Mouse (Mus musculus): ENCODE results near the gene AC170998.1. TPM values are rescaled to one million over a fixed set of nuclear protein-coding genes. Genes with fewer than 3 reads are reported as not detected.
"Not testable (repeated sequence)": the region's sequence is repeated elsewhere in the genome, so short reads cannot be mapped to it uniquely, and the experiment has no call there.

Gene AC170998.1
- total RNA-seq, 2 experiments from 2014 or later: 0.98 to 1.4 TPM

- intact Hi-C loops (cut with DNase I): no loop called here
- no peak for DNase-seq
Measured at GRCm38 (mm10) chr17:28701737-28702136, 24.1 kb upstream of the AC170998.1 start.

GRCm38 (mm10) chr17:28702646-28703045 lies 23.2 kb upstream of the AC170998.1 start:
- DNase-seq: no peak
- intact Hi-C loops (cut with DNase I): no loop called here

GRCm38 (mm10) chr17:28706697-28707096 lies 19.2 kb upstream of the AC170998.1 start:
- DNase-seq: no peak
- intact Hi-C loops (cut with DNase I): no loop called here

DNA sequence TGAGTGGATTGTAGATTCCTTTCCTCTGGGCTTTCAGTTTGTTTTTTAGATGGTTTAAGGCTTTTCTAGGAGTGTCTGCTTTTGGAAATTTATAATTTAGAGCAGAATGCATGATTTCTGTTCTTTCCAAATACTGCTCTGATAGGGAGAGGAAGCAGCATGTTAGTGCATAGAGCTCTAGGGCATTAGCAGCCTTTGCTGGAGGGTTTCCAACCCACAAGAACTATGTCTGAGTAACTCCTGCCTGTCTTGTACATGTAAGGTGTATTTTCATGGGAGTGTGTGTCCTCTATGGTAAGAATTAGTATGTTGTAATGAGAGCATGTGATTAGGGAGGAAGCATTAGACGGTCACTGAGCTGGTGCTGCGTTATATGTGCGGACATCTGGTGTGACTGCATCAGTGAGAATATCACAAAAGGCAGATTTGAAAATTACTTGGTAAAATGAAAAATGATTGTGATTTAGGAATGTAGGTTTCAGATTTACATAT lies 18.7 kb upstream of the AC170998.1 start:
- no peak for DNase-seq
- intact Hi-C loops (cut with DNase I): no loop called here

DNA sequence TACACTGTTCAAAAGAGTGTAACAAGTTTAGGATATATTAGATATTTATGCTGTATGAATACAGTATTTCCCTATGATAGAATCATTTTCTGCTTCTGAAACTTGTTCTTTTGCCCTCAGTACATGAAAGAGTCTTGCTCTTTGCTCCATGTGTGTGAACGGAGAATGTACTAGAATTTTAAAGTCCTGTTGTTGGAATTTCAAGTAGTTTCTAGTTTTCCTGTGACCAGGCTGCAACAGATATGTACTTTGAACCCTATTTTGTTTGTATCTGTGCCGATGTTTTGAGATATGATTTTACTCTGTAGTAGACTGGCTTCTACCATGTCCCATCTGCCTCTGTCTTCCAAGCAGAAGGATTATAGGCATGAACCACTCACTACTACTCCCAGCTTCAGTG lies 18.1 kb upstream of the AC170998.1 start:
- no peak for DNase-seq
- intact Hi-C loops (cut with DNase I): no loop called here

GRCm38 (mm10) chr17:28708989-28709388 lies 16.9 kb upstream of the AC170998.1 start:
- intact Hi-C loops (cut with DNase I): no loop called here
- no peak for DNase-seq

DNA sequence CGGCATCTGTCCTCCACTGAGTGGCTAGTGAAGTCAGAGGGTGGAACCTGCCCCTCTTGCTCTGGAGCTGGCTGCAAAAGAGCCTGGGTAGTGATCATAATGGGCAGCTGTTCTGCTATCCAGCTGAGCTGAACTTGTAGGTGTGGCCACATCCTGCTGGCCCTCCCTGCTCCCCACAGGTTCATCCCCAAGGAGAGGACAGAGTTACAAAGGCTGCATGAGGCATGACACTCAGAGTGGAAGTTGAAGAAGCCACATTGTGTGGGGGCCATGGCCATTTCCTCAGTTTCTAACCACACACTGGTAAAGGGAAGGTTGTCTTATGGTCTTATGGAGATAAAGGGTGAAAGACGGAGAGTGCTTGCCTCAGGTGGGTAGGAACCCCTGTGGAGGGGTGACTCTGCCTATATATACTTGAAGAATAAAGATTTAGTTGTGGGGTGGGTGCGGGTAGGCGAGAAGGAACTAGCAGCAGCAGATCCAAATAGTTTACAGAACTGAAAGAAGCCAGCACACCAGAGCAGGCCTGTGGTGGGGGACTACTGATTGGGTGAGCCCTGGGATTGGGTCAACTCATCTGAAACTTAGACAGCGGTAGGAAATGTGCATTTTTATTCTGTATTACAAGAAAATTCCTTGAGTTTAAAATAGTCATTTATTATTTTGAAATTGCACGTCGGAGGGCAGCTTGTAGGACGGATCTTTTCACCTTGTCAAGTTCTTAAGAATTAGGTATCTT lies 16.2 kb upstream of the AC170998.1 start:
- no peak for DNase-seq
- intact Hi-C loops (cut with DNase I): no loop called here

DNA sequence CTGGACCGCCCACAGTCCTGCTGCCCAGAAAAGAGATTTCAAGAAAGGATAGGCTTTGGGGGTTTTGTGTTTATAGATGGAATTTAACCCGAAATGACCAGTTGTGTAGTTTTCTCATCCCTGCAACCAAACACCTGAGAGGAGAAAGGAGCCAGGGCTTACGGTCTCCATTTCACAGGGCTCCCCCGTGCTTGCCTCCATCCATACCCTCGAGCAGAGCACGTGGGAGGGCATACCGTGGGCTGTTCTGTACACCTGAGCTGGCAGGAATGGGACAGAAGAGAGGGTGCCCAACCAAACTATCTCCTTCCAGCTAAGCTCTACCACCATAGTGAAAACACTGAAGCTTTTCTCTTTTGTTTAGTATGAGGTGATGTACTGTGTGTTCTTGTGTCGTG lies 15.6 kb upstream of the AC170998.1 start:
- DNase-seq: no peak
- intact Hi-C loops (cut with DNase I): no loop called here

DNA sequence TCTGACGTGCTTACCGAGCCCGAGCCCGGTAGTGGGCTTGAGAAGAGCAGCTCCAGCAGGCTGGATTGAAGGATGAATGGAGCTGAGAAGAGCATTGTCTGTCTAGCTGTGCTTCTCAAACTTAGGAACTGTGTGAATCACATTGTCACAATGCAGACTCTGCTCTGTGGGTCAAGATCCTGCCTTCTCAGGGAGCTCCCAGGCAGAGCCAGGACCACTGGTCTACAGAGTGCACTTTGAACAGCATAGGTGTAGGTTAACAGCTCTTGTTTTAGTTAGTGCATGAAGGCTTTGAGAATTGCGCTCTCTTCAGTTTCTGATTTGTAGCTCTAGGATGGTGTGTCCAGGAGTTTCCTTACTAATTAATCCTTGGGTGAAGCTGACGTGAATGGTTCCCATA lies 14.6 kb upstream of the AC170998.1 start:
- intact Hi-C loops (cut with DNase I): no loop called here
- no peak for DNase-seq

GRCm38 (mm10) chr17:28712305-28712704 lies 13.6 kb upstream of the AC170998.1 start:
- DNase-seq: no peak
- intact Hi-C loops (cut with DNase I): loop anchor here (2.0 kb wide), 1 partner anchor 20 kb away; no protein-coding TSS in a partner anchor

- no peak for DNase-seq
- intact Hi-C loops (cut with DNase I): no loop called here
Measured at GRCm38 (mm10) chr17:28714006-28714405, 11.9 kb upstream of the AC170998.1 start.

- intact Hi-C loops (cut with DNase I): no loop called here
- DNase-seq: no peak
Measured at GRCm38 (mm10) chr17:28715832-28716548, 9.9 kb upstream of the AC170998.1 start.

- DNase-seq: no peak
- intact Hi-C loops (cut with DNase I): no loop called here
Measured at GRCm38 (mm10) chr17:28717535-28717934, 8.3 kb upstream of the AC170998.1 start.

GRCm38 (mm10) chr17:28727511-28727910 lies 1.6 kb downstream of the AC170998.1 start:
- not testable (repeated sequence) for DNase-seq
- intact Hi-C loops (cut with DNase I): loop anchor here (5.0 kb wide), 1 partner anchor 35 kb away; the partner anchor contains the start of genes Mapk14 and Slc26a8

DNA sequence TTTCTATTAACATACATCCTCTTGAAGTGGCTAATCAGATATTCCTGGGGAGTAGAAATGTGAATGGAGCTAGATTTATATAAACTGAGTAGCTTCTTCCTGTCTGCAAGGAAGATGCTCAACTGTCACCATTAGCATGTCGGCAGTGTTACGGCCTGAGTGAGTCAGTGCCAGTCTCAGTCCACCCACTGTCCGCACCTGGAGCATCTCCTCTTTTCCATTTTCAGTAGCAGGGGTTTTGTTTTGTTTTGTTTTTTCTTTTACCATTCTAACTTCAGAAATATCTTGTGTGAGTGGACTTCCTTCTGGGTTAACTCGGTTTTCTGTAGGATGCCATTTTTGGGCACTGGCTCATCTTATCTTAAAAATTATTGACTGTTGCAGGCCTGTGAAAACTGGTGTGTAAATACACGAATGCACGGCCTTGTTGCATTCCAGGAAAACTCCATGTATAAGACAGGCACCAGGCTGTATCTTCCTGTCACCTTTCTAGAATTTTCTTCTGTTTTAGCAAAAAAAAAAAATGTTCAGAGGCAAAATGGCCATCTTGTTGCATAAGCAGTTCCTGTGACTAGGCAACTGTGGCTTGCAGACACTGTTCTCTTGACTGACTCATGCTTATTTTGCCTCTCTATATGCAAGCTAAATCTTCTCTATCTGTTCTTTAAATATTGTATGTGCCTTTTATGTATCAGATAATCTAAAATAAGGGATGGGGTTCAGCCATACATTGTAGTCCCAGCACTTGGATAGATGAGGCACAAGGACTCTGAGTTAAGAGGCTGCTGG lies 9.6 kb downstream of the AC170998.1 start:
- intact Hi-C loops (cut with DNase I): no loop called here
- DNase-seq: no peak

DNA sequence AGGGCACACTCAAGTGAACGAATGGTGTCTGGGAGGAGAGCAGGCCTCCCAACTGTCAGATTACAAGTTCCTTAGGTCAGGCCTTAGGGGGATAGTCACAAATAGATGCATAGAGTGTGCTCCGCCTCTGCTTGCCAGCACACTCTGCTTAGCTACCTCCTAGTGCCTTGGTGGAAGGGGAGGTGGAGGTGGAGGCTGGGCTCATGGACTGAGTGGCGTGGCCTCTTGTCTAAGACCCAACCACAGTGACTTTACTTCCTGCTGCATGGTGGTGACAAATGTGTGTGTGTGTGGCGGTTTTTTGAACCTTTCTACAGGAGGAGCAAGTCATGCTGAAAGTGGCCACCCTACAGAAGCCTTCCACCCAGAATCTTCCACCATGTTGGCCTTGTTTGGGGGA lies 10.6 kb downstream of the AC170998.1 start:
- DNase-seq: no peak
- intact Hi-C loops (cut with DNase I): no loop called here

DNA sequence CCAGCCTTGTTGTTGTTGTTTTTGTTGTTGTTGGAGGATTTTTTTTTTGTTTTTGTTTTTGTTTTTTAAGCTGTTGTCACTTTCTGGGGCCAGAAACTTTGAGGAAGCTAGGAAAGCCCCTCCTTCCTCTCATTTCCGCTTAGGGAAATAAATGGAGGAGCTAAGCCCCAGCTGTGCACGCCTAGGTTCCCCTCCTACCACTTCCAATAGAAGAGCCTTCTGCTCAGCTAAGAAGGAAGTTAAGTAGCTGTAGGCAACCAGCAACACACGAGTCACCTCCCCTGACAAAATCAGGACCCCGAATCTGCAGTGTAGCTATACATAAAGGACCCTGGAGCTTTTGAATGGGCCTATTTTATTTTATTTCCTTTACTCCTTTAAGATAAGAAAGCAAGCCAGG lies 12.1 kb downstream of the AC170998.1 start:
- intact Hi-C loops (cut with DNase I): no loop called here

GRCm38 (mm10) chr17:28739244-28739643 lies 13.4 kb downstream of the AC170998.1 start:
- DNase-seq: no peak

More for the DNA sequence above, 12.1 kb downstream of the AC170998.1 start:
- DNase-seq: no peak

DNA sequence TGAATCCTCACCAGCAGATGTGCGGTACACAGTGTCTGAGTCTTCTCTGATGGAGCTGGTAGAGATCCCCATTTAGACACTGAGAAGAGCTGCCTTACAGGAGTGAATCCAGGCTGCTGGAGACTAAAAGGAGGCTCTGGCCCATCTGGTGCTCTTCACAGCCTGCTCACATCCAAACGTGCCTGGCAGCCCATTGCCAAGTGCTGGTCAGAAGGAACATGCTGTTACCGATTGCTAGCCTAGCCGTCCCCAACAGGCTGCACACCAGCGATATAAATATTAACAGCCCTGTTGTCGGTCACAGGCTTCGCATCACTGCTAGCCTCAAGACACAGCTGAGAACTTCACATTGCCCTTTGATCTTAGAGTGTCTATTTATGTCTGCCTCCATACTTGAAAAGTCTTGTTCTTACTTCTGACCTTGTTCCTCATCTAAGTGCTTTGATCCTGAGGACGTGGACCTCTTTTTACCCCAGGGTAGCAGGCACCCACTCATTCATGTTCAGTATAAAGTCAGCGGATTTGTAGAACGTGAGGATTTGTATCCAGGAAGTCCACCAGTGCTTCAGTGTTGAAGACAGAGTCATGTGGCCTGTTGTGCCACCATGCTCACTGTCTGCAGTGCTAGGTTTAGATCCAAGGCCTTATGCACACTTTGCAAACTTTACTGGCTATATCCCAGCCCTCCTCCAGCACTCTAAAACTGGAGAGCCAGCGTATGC lies 17.4 kb downstream of the AC170998.1 start:
- intact Hi-C loops (cut with DNase I): loop anchor here (5.0 kb wide), 1 partner anchor 51 kb away; the partner anchor contains the start of genes Mapk14 and Slc26a8

More at GRCm38 (mm10) chr17:28739244-28739643, 13.4 kb downstream of the AC170998.1 start:
- intact Hi-C loops (cut with DNase I): no loop called here

GRCm38 (mm10) chr17:28743916-28744315 lies 18.0 kb downstream of the AC170998.1 start:
- DNase-seq: no peak
- intact Hi-C loops (cut with DNase I): loop anchor here (5.0 kb wide), 1 partner anchor 52 kb away; the partner anchor contains the start of genes Mapk14 and Slc26a8

More for the DNA sequence above, 17.4 kb downstream of the AC170998.1 start:
- DNase-seq: no peak

Measured in heart, postnatal 14 days (tissue).